Mouse (Mus musculus): ENCODE results near the gene Zfp791. TPM values are rescaled to one million over a fixed set of nuclear protein-coding genes. Genes with fewer than 3 reads are reported as not detected.
"Not testable (repeated sequence)": the region's sequence is repeated elsewhere in the genome, so short reads cannot be mapped to it uniquely, and the experiment has no call there.

The Zfp791 gene
- polyA plus RNA-seq (2015; fragmentation: Nextera tagmentation; extraction: Ambion mirVana) = 2.9 and 3.0 TPM in 2 replicates

DNA sequence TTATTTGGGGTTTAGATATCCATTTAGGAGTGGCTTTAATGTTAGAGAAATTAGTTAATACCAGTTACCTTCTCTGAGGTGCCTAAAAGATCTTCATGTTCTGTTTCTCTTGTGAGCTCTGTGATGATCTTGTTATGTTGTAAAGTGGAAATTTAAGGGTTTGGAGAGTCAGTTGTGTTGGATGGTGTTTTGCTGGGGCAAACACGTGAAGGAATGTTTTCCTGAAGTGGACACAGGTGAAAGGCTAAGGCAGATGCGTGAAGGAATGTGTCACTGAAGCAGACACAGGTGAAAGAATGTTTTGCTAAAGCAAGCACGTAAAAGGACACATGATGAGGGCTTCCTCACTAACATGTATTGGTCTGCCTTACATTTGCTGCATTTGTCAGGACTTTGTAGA is at the start of gene Zfp791:
Zfp791 (minus strand) TSS at position 101 of the 400 bp plus-strand sequence.
- Histone ChIP-seq H3K27me3 (no peaks in the 10 kb centered on the region), H3K4me2 (no peak within 1 kb of the TSS), H3K9ac (no peak within 1 kb of the TSS), H3K4me1 (peaks cover 7% of the 10 kb centered on the region; the same call in 1 of the 2 replicates), H3K4me3 (no peak within 1 kb of the TSS), H3K27ac (no peak within 1 kb of the TSS), H3K9me3 (no peaks in the 10 kb centered on the region), H3K36me3 (no peaks in the 10 kb centered on the region)
- 73% methylated on average over 3 of the region's 3 CpGs for WGBS
- no peak for ATAC-seq (ENCODE audit: borderline replicate concordance, extremely low read depth, low FRiP score, low TSS enrichment)

DNA sequence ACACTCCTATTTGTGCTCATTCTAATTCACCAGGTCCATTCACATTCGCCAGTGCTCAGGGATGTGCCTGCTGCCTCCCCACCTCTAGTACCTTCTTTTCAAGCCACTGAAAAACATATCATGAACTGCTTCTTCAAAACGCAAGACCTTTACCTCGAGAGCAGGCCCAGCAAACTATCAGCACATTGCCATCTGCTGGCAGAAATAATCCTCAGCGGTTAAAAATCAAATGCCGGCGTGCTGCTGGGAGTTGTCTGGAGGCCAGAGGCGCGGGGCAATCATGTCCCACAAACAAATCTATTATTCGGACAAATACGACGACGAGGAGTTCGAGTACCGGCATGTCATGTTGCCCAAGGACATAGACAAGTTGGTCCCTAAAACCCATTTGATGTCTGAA is 48.4 kb upstream of the Zfp791 start:
- no peaks in the 10 kb centered on the region for H3K4me1 ChIP-seq

DNA sequence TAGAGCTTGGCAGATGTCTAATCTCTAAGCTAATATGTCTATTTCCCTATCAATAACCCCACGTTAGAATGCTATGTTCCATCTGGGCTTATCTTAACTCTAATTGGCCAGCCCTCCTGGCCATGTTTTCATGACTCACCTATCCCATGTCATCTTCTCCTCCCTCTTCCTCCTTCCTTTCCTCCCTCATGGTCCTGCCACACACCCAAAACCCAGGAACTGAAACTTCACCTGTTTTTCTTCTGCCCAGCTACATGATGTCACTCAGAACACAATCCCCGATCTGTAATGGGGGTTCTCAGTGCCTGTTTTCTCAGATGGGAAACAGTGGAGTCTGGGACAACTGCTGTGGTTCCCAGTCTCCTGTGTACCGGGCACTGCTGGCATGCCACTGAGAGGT is 28.7 kb upstream of the Zfp791 start, which contains the start of gene Cks1brt:
Cks1brt (plus strand) TSS at position 301 of the 400 bp plus-strand sequence.
- Histone ChIP-seq H3K4me2 (no peak within 1 kb of the TSS), H3K9me3 (peaks cover 14% of the 10 kb centered on the region; the same call in 1 of the 2 replicates), H3K4me1 (no peaks in the 10 kb centered on the region), H3K9ac (no peak within 1 kb of the TSS), H3K4me3 (no peak within 1 kb of the TSS), H3K27me3 (no peaks in the 10 kb centered on the region), H3K36me3 (no peaks in the 10 kb centered on the region), H3K27ac (no peak within 1 kb of the TSS)
- 72% methylated on average over 3 of the region's 3 CpGs for WGBS
- ATAC-seq (ENCODE audit: borderline replicate concordance, extremely low read depth, low FRiP score, low TSS enrichment) = no peak

More for the DNA sequence above, 48.4 kb upstream of the Zfp791 start:
- Histone ChIP-seq H3K9me3 (no peaks in the 10 kb centered on the region), H3K27me3 (no peaks in the 10 kb centered on the region), H3K36me3 (no peaks in the 10 kb centered on the region), H3K4me2 (no peak overlapping the region), H3K4me3 (no peak overlapping the region), H3K27ac (no peak overlapping the region), H3K9ac (no peak overlapping the region)
- ATAC-seq (ENCODE audit: borderline replicate concordance, extremely low read depth, low FRiP score, low TSS enrichment) = no peak
- WGBS = 20% methylated on average over 14 of the region's 14 CpGs

GRCm38 (mm10) chr8:85142516-85142915 is 19.6 kb upstream of the Zfp791 start:
- no peak overlapping the region for H3K4me3 ChIP-seq
- H3K36me3 ChIP-seq = no peaks in the 10 kb centered on the region
- no peak overlapping the region for H3K4me2 ChIP-seq
- H3K27ac ChIP-seq = no peak overlapping the region
- H3K27me3 ChIP-seq = no peaks in the 10 kb centered on the region
- H3K9me3 ChIP-seq = no peaks in the 10 kb centered on the region
- WGBS = 96% methylated on average over 4 of the region's 4 CpGs
- no peak for ATAC-seq (ENCODE audit: borderline replicate concordance, extremely low read depth, low FRiP score, low TSS enrichment)
- no peaks in the 10 kb centered on the region for H3K4me1 ChIP-seq
- H3K9ac ChIP-seq = no peak overlapping the region

DNA sequence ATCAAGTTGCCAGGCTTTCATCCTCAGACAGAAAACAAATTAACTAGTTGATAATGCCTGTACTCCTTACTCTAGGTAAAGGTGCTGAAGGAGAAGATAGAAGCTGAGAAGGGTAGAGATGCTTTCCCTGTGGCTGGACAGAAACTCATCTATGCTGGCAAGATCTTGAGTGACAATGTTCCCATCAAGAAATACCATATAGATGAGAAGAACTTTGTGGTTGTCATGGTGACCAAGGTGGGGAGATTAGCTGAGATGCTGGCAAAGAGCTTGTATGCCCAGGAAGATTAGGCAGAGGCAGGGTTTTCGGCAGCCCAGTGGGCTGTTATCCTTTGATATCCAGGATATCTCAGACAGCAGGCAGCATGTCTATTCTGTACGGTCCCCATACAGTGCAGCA is 12.8 kb upstream of the Zfp791 start:
- not testable (repeated sequence) for H3K9ac ChIP-seq; H3K4me2 ChIP-seq; H3K36me3 ChIP-seq; H3K9me3 ChIP-seq; H3K27me3 ChIP-seq; H3K4me1 ChIP-seq; H3K4me3 ChIP-seq; ATAC-seq (ENCODE audit: borderline replicate concordance, extremely low read depth, low FRiP score, low TSS enrichment); H3K27ac ChIP-seq
- 93% methylated on average over 2 of the region's 2 CpGs for WGBS

DNA sequence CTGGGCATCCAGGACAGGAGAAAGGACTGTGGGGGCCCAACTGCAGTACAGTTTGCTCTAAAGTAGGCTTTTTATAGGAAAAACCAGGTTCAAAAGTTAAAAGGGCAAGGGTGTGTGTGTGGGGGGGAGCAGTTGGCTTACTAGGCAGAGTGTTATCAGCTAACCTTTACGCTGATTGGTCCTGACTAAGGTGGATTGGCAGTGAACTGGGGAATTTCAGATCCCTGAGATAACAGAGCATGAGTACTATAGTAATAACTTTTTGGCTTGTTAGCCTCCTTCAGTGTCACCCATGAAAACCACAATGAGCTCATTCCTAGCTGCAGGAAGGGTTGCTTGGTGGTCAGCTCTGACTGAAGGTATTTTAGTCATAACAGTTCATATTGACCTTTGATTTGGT is 9.4 kb upstream of the Zfp791 start:
- H3K4me3 ChIP-seq = no peak overlapping the region

GRCm38 (mm10) chr8:85123691-85124090 is 796 bp upstream of the Zfp791 start:
- H3K36me3 ChIP-seq = no peaks in the 10 kb centered on the region
- H3K9ac ChIP-seq = no peak overlapping the region
- peaks cover 5% of the 10 kb centered on the region; the same call in 1 of the 2 replicates for H3K4me1 ChIP-seq
- H3K4me3 ChIP-seq = no peak overlapping the region
- no peaks in the 10 kb centered on the region for H3K9me3 ChIP-seq
- WGBS = 84% methylated on average over 8 of the region's 8 CpGs
- H3K27me3 ChIP-seq = no peaks in the 10 kb centered on the region
- H3K4me2 ChIP-seq = no peak overlapping the region
- ATAC-seq (ENCODE audit: borderline replicate concordance, extremely low read depth, low FRiP score, low TSS enrichment) = no peak
- no peak overlapping the region for H3K27ac ChIP-seq

More for the DNA sequence above, 9.4 kb upstream of the Zfp791 start:
- WGBS = 64% methylated on average over 1 of the region's 1 CpGs
- no peak overlapping the region for H3K27ac ChIP-seq
- no peaks in the 10 kb centered on the region for H3K36me3 ChIP-seq
- H3K9ac ChIP-seq = no peak overlapping the region; the same call in 1 of the 2 replicates
- no peaks in the 10 kb centered on the region for H3K4me1 ChIP-seq
- H3K27me3 ChIP-seq = no peaks in the 10 kb centered on the region
- no peaks in the 10 kb centered on the region for H3K9me3 ChIP-seq
- no peak for ATAC-seq (ENCODE audit: borderline replicate concordance, extremely low read depth, low FRiP score, low TSS enrichment)
- no peak overlapping the region for H3K4me2 ChIP-seq

DNA sequence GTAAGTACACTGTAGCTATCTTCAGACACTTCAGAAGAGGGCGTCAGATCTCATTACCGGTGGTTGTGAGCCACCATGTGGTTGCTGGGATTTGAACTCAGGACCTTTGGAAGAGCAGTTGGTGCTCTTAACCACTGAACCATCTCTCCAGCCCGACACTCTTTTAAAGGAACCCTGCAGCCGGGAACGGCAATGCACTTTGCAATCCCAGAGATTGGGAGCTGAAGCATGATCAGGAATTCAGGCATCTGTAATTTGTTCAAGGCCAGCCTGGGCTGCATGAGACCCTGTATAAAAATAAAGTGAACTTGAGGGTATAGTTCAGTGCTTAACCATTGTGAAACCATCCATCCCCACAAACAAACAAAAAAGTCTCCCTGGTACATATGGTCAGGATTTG is 2.6 kb downstream of the Zfp791 start:
- not testable (repeated sequence) for H3K27me3 ChIP-seq; H3K9me3 ChIP-seq; H3K27ac ChIP-seq; H3K4me1 ChIP-seq; H3K4me2 ChIP-seq; H3K9ac ChIP-seq; ATAC-seq (ENCODE audit: borderline replicate concordance, extremely low read depth, low FRiP score, low TSS enrichment); H3K36me3 ChIP-seq; H3K4me3 ChIP-seq
- 69% methylated on average over 5 of the region's 5 CpGs for WGBS

DNA sequence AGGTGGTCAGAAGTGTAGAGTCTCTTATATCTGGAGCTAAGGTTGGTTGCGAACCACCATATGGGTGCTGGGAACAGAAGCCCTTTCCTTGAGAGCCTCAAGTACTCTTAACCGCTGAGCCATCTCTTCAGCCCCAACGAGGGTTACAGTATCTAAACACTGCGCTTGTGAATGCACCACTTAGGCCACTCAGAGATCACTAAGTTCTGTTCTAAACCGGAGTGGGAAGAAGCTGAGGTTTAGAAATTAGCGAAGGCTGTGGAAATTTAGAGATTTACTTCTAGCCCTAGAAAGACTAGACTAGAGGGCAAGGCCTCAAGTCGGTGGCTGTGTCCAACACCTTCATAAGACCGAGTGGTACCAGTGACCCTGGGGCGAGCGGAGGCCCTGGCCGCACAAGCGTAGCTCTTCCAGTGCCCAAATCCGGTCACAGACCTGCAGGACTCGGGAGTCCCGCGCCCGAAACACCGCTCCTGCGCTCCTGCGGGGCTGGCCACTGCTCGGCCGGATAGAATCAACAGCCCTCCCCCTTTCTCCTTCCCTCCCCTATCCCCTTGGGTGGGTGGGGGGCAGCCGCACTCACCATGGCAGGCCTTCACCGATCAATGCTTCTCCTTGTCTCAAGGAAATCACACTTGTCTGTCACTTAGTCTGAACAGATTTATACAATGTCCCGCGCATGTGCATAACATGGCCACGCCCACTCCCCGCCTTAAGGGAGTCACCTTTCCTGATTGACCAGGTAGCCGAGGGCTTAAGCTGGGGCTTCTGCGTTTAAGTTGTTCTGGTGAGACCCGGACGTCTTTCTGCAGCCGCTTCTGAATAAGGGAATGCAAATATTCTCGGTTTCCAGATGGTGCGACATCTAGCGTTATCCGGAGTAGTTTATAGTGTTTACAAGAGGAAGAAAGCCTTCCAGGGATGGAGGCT is 3.6 kb downstream of the Zfp791 start:
- H3K4me1 ChIP-seq = peaks cover 7% of the 10 kb centered on the region; the same call in 1 of the 2 replicates
- peak; percentile 87 for ATAC-seq (ENCODE audit: borderline replicate concordance, extremely low read depth, low FRiP score, low TSS enrichment)
- WGBS = 5% methylated on average over 37 of the region's 37 CpGs

DNA sequence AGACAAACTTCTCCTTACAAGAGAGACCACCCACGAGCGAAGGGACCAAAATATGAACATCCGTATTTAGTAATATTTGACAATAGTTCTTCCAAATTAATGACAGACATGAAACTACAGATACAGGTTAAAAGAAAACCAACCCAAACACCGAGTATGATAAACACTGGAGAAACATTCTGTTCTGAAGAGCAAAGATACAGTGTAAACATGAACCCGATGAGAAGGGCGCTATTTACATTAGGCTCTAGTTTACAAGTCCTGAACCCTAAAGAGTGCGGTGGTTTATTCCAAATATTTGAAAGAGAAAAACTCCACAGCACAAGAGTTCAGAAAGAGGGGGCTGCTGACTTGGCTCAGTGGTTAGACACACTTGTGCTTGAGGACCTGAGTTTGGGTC is 5.9 kb downstream of the Zfp791 start:
- Histone ChIP-seq H3K36me3 (peaks cover 4% of the 10 kb centered on the region; the same call in 1 of the 2 replicates), H3K9ac (no peak overlapping the region), H3K9me3 (no peaks in the 10 kb centered on the region), H3K27me3 (no peaks in the 10 kb centered on the region), H3K4me2 (no peak overlapping the region), H3K4me1 (peaks cover 7% of the 10 kb centered on the region; the same call in 1 of the 2 replicates), H3K4me3 (no peak overlapping the region), H3K27ac (no peak overlapping the region)
- ATAC-seq (ENCODE audit: borderline replicate concordance, extremely low read depth, low FRiP score, low TSS enrichment) = no peak
- 60% methylated on average over 7 of the region's 7 CpGs for WGBS

More for the DNA sequence above, 3.6 kb downstream of the Zfp791 start:
- peak overlapping the region; percentile 82 for H3K4me2 ChIP-seq
- H3K9me3 ChIP-seq = no peaks in the 10 kb centered on the region
- no peaks in the 10 kb centered on the region for H3K27me3 ChIP-seq
- no peaks in the 10 kb centered on the region for H3K36me3 ChIP-seq
- peak overlapping the region; percentile 67 for H3K4me3 ChIP-seq
- peak overlapping the region; percentile 60 for H3K9ac ChIP-seq
- H3K27ac ChIP-seq = peak overlapping the region; percentile 80

DNA sequence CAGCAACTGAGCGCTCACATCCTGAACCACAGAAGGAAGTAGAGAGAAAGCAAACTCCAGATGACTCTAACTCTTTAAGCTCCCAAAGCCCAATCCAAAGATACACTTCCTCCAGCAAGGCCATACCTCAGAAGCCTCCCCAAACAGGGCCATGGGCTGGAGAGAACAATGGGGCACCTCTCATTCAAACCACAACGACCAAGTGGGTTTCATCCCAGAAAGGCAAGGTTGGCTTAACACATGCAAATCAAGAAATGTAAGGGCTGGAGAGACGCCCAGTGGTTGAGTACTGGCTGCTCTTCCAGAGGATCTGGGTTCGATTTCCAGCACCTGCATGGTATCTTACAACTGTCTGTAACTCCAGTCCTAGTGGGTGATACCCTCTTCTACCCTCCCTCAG is 7.4 kb downstream of the Zfp791 start:
- Histone ChIP-seq H3K27ac (no peak overlapping the region), H3K9ac (no peak overlapping the region), H3K9me3 (no peaks in the 10 kb centered on the region), H3K4me2 (no peak overlapping the region), H3K4me3 (no peak overlapping the region), H3K4me1 (peaks cover 7% of the 10 kb centered on the region; the same call in 1 of the 2 replicates), H3K36me3 (peaks cover 18% of the 10 kb centered on the region), H3K27me3 (no peaks in the 10 kb centered on the region)
- no peak for ATAC-seq (ENCODE audit: borderline replicate concordance, extremely low read depth, low FRiP score, low TSS enrichment)
- 81% methylated on average over 4 of the region's 4 CpGs for WGBS

- Histone ChIP-seq H3K4me1 (no peaks in the 10 kb centered on the region; the same call in 1 of the 2 replicates), H3K36me3 (peaks cover 34% of the 10 kb centered on the region), H3K27ac (no peak overlapping the region), H3K9ac (no peak overlapping the region), H3K4me3 (no peak overlapping the region), H3K27me3 (no peaks in the 10 kb centered on the region), H3K4me2 (no peak overlapping the region), H3K9me3 (no peaks in the 10 kb centered on the region)
- ATAC-seq (ENCODE audit: borderline replicate concordance, extremely low read depth, low FRiP score, low TSS enrichment) = no peak
- 95% methylated on average over 10 of the region's 10 CpGs for WGBS
These were observed 9.7 kb downstream of the Zfp791 start for GRCm38 (mm10) chr8:85113241-85113640.
